Mouse (Mus musculus) MEL (cell line): ENCODE data around the gene Itgb6. TPM values are rescaled to one million over a fixed set of nuclear protein-coding genes. Genes with fewer than 3 reads are reported as not detected.

Source experiments
- DNase-seq: peaks from one replicate; pipeline ENCODE4 v3.0.0; 2011; ENCODE audit warnings: low read depth, low spot score
- H3K27ac ChIP-seq: 2 replicates; pipeline ENCODE4 v1.5.1; 2012; ENCODE audit warnings: low read depth, mild to moderate bottlenecking, control low read depth, low read length, moderate library complexity; ENCODE audit not compliant: control insufficient read depth
- H3K27me3 ChIP-seq, 2 experiments: fragments of 150-350 bp in 1 of 2; sonication (generic) in 1 of 2; 2 replicates each; pipeline ENCODE4 v1.6.1; 2012; ENCODE audit warnings: low read length in 2 of 2, mild to moderate bottlenecking in 2 of 2, improper control_type of control experiment in 1 of 2, moderate library complexity in 1 of 2; ENCODE audit not compliant: insufficient read depth in 2 of 2, control insufficient read depth in 1 of 2
- H3K36me3 ChIP-seq, 2 experiments: 2 replicates each; pipeline ENCODE4 v1.6.1; 2012 to 2014; ENCODE audit warnings: low read length in 2 of 2, improper control_type of control experiment in 1 of 2, inconsistent platforms in 1 of 2, mild to moderate bottlenecking in 1 of 2; ENCODE audit not compliant: insufficient read depth in 2 of 2, control insufficient read depth in 1 of 2
- H3K4me1 ChIP-seq, 2 experiments: fragments of 150-350 bp in 1 of 2; sonication (generic) in 1 of 2; 2 replicates each; pipeline ENCODE4 v1.6.1; 2012; ENCODE audit warnings: low read length in 2 of 2, improper control_type of control experiment in 1 of 2, mild to moderate bottlenecking in 1 of 2; ENCODE audit not compliant: insufficient read depth in 2 of 2, control insufficient read depth in 1 of 2
- H3K4me3 ChIP-seq, 2 experiments: fragments of 150-350 bp in 1 of 2; sonication (generic) in 1 of 2; 2 replicates each; pipeline ENCODE4 v1.5.1; 2012; ENCODE audit warnings: low read depth in 2 of 2, low read length in 2 of 2, mild to moderate bottlenecking in 2 of 2, moderate library complexity in 2 of 2, control low read depth in 1 of 2, improper control_type of control experiment in 1 of 2; ENCODE audit not compliant: control insufficient read depth in 1 of 2, insufficient read depth in 1 of 2
- H3K79me2 ChIP-seq: 2 replicates; pipeline ENCODE4 v1.6.1; 2012; ENCODE audit warnings: mild to moderate bottlenecking, low read length, moderate library complexity; ENCODE audit not compliant: control insufficient read depth, poor library complexity, insufficient read depth
- H3K9ac ChIP-seq: 2 replicates; pipeline ENCODE4 v1.6.1; 2012; ENCODE audit warnings: low read depth, mild to moderate bottlenecking, control low read depth, low read length, moderate library complexity; ENCODE audit not compliant: control insufficient read depth, poor library complexity, severe bottlenecking
- H3K9me3 ChIP-seq: fragments of 150-350 bp; sonication (generic); replicated peaks from 2 replicates; pipeline ENCODE4 v1.6.1; 2012; ENCODE audit warnings: mild to moderate bottlenecking, low read length, improper control_type of control experiment, moderate library complexity; ENCODE audit not compliant: insufficient read depth
- CHD1 ChIP-seq: IDR thresholded peaks from 2 replicates; pipeline ENCODE4 v1.6.1; 2012; ENCODE audit warnings: low read depth, mild to moderate bottlenecking, inconsistent platforms, low read length, improper control_type of control experiment
- CHD2 ChIP-seq: IDR thresholded peaks from 2 replicates; pipeline ENCODE4 v1.6.1; 2011; ENCODE audit warnings: low read length, improper control_type of control experiment
- CTCF ChIP-seq, 3 experiments: IDR thresholded peaks in 2 of 3; conservative IDR thresholded peaks in 1 of 3; 2 replicates each; pipeline ENCODE4 v1.5.1; 2011 to 2012; ENCODE audit warnings: low read length in 3 of 3, low read depth in 2 of 3, mild to moderate bottlenecking in 2 of 3, improper control_type of control experiment in 1 of 3, inconsistent platforms in 1 of 3, mixed read lengths in 1 of 3, moderate library complexity in 1 of 3; ENCODE audit not compliant: control insufficient read depth in 1 of 3, insufficient read depth in 1 of 3, poor library complexity in 1 of 3, severe bottlenecking in 1 of 3
- E2F4 ChIP-seq: IDR thresholded peaks from 2 replicates; pipeline ENCODE4 v1.6.1; 2011; ENCODE audit warnings: low read depth, low read length, improper control_type of control experiment, borderline replicate concordance
- EP300 ChIP-seq, 2 experiments: IDR thresholded peaks; 2 replicates each; pipeline ENCODE4 v1.6.1; 2011; ENCODE audit warnings: improper control_type of control experiment in 2 of 2, low read length in 2 of 2, low read depth in 1 of 2, mild to moderate bottlenecking in 1 of 2
- GATA1 ChIP-seq: IDR thresholded peaks from 2 replicates; pipeline ENCODE4 v1.6.1; 2011; ENCODE audit warnings: low read depth, low read length, improper control_type of control experiment
- KAT2A ChIP-seq: conservative IDR thresholded peaks from 2 replicates; pipeline ENCODE4 v1.6.1; 2012; ENCODE audit warnings: low read depth, low read length, improper control_type of control experiment, inconsistent platforms
- MAFK ChIP-seq: IDR thresholded peaks from 2 replicates; pipeline ENCODE4 v1.6.1; 2011; ENCODE audit warnings: low read depth, mild to moderate bottlenecking, low read length, improper control_type of control experiment, borderline replicate concordance
- MXI1 ChIP-seq: IDR thresholded peaks from 2 replicates; pipeline ENCODE4 v1.6.1; 2011; ENCODE audit warnings: mild to moderate bottlenecking, low read depth, low read length, improper control_type of control experiment
- MYB ChIP-seq: IDR thresholded peaks from 2 replicates; pipeline ENCODE4 v1.6.1; 2011; ENCODE audit warnings: mild to moderate bottlenecking, low read depth, low read length, improper control_type of control experiment
- MYC ChIP-seq: IDR thresholded peaks from 2 replicates; pipeline ENCODE4 v1.6.1; 2011; ENCODE audit warnings: low read depth, mild to moderate bottlenecking, low read length, improper control_type of control experiment, moderate library complexity
- NELFE ChIP-seq: IDR thresholded peaks from 2 replicates; pipeline ENCODE4 v1.6.1; 2011; ENCODE audit warnings: low read depth, low read length, improper control_type of control experiment
- RAD21 ChIP-seq: IDR thresholded peaks from 2 replicates; pipeline ENCODE4 v1.6.1; 2011; ENCODE audit warnings: mild to moderate bottlenecking, low read depth, low read length, improper control_type of control experiment
- SIN3A ChIP-seq: IDR thresholded peaks from 2 replicates; pipeline ENCODE4 v1.6.1; 2012; ENCODE audit warnings: low read length, improper control_type of control experiment, inconsistent platforms
- SMC3 ChIP-seq: IDR thresholded peaks from 2 replicates; pipeline ENCODE4 v1.6.1; 2011; ENCODE audit warnings: low read depth, low read length, improper control_type of control experiment
- TBP ChIP-seq: IDR thresholded peaks from 2 replicates; pipeline ENCODE4 v1.8.0; 2011; ENCODE audit warnings: low read depth, low read length, improper control_type of control experiment
- TCF12 ChIP-seq: IDR thresholded peaks from 2 replicates; pipeline ENCODE4 v1.6.1; 2014; ENCODE audit warnings: low read depth, mild to moderate bottlenecking, inconsistent platforms, low read length, improper control_type of control experiment, moderate library complexity
- polyA plus RNA-seq, 2 experiments: library from polyadenylated mRNA; stranded (reverse) in 1 of 2; unstranded in 1 of 2; fragments of >175 nt in 1 of 2; fragments of >200 nt in 1 of 2; gene quantifications; 2 replicates each; pipeline versions ENCODE4 v1.2.1 to v1.2.4; 2012; ENCODE audit warnings: low replicate concordance in 2 of 2, low read depth in 1 of 2; ENCODE audit not compliant: insufficient read length in 2 of 2, insufficient read depth in 1 of 2, missing spikeins in 1 of 2
- total RNA-seq: library from RNA; depleted of rRNA; stranded (reverse); fragments of 300-350 nt; gene quantifications from 2 replicates; pipeline ENCODE4 v1.2.3, GENCODE M21; 2012

The Itgb6 gene
- total and polyA plus RNA-seq, 3 experiments: not detected

GRCm38 (mm10) chr2:60713857-60714256 is 8.6 kb downstream of the Itgb6 start:
- peaks cover 0 to 3% of the 10 kb centered on the region in 2 experiments; a peak in 2 of 4 replicates for H3K27me3 ChIP-seq
- no peak for DNase-seq
- no peak overlapping the region for H3K4me3 ChIP-seq
- H3K9me3 ChIP-seq: no peaks in the 10 kb centered on the region
- no peak overlapping the region for H3K27ac ChIP-seq
- no peak overlapping the region for H3K9ac ChIP-seq
- H3K36me3 ChIP-seq: no peaks in the 10 kb centered on the region
- H3K79me2 ChIP-seq: no peaks in the 10 kb centered on the region
- TF ChIP-seq MAFK: no peak
- H3K4me1 ChIP-seq: no peaks in the 10 kb centered on the region

- no peak for DNase-seq
- TF ChIP-seq SIN3A: no peak
- no peak for TF ChIP-seq CHD1
- no peak for TF ChIP-seq MYC
- TF ChIP-seq NELFE: no peak
- TF ChIP-seq RAD21: no peak
- no peak for TF ChIP-seq CTCF (IDR thresholded peaks at IDR 0.05 in 2 of 3, conservative IDR thresholded peaks at IDR 0.05 in 1 of 3; ENCODE audit: control insufficient read depth in 1 of 3, insufficient read depth in 1 of 3, low read depth in 2 of 3, low read length in 3 of 3, poor library complexity in 1 of 3, severe bottlenecking in 1 of 3)
- TF ChIP-seq CHD2: no peak
- TF ChIP-seq MAFK: no peak
- no peak for TF ChIP-seq MXI1
- TF ChIP-seq EP300 (IDR thresholded peaks at IDR 0.05; ENCODE audit: low read depth in 1 of 2, low read length in 2 of 2): no peak
- Histone ChIP-seq H3K9me3 (no peaks in the 10 kb centered on the region), H3K9ac (no peak overlapping the region), H3K4me3 (no peak overlapping the region), H3K79me2 (no peaks in the 10 kb centered on the region), H3K36me3 (no peaks in the 10 kb centered on the region), H3K27ac (no peak overlapping the region), H3K4me1 (no peaks in the 10 kb centered on the region), H3K27me3 (peaks cover 0 to 3% of the 10 kb centered on the region in 2 experiments; a peak in 2 of 4 replicates)
These were observed 9.6 kb downstream of the Itgb6 start for GRCm38 (mm10) chr2:60712891-60713290.

DNA sequence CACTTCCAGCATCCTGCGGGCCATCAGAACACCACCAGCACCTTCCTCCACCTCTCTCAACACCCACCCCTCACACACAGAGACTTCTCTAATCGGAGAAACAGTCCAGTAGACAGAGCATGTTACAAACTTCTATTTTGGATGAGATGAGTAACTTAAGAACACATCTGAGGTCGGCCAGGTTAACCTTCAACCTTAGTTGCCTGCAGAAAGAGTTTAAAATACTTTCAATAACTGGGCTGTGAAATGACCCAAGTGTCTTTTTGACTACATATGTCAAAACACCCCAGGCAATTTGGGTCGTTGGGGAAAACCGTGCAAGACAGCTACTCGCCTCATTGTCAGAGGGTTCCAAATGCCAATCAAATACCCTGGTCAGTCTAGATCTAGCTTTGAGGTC is 10.0 kb downstream of the Itgb6 start:
- H3K36me3 ChIP-seq: no peaks in the 10 kb centered on the region
- H3K79me2 ChIP-seq: no peaks in the 10 kb centered on the region
- H3K9ac ChIP-seq: no peak overlapping the region
- DNase-seq: no peak
- H3K4me3 ChIP-seq: no peak overlapping the region
- H3K4me1 ChIP-seq: no peaks in the 10 kb centered on the region
- H3K27me3 ChIP-seq: peaks cover 0 to 3% of the 10 kb centered on the region in 2 experiments; a peak in 2 of 4 replicates
- no peak for TF ChIP-seq TBP
- TF ChIP-seq TCF12: no peak
- no peak for TF ChIP-seq GATA1
- TF ChIP-seq MAFK: no peak
- TF ChIP-seq KAT2A: no peak
- no peak for TF ChIP-seq E2F4
- no peak for TF ChIP-seq SMC3
- TF ChIP-seq MYB: no peak
- TF ChIP-seq CTCF (IDR thresholded peaks at IDR 0.05 in 2 of 3, conservative IDR thresholded peaks at IDR 0.05 in 1 of 3; ENCODE audit: control insufficient read depth in 1 of 3, insufficient read depth in 1 of 3, low read depth in 2 of 3, low read length in 3 of 3, poor library complexity in 1 of 3, severe bottlenecking in 1 of 3): no peak
- no peak for TF ChIP-seq RAD21
- H3K27ac ChIP-seq: no peak overlapping the region
- H3K9me3 ChIP-seq: no peaks in the 10 kb centered on the region
